Mouse (Mus musculus) bone marrow, adult 2 months (tissue): Measurements from ENCODE around the gene Zfyve26. TPM values are rescaled to one million over a fixed set of nuclear protein-coding genes. Genes with fewer than 3 reads are reported as not detected.
"Not testable (repeated sequence)": the region's sequence is repeated elsewhere in the genome, so short reads cannot be mapped to it uniquely, and the experiment has no call there.

Source experiments
- H3K27ac ChIP-seq: fragments of 200-500 bp; 2 replicates; pipeline ENCODE4 v1.5.1; 2012; ENCODE audit warnings: low read depth, mild to moderate bottlenecking, control low read depth, inconsistent platforms, low read length; ENCODE audit not compliant: control insufficient read depth, poor library complexity, insufficient read depth
- H3K4me1 ChIP-seq: fragments of 200-500 bp; 2 replicates; pipeline ENCODE4 v1.6.1; 2011; ENCODE audit warnings: low read length; ENCODE audit not compliant: control insufficient read depth, insufficient read depth
- H3K4me3 ChIP-seq: fragments of 200-500 bp; replicated peaks from 2 replicates; pipeline ENCODE3; 2011; ENCODE audit warnings: mild to moderate bottlenecking, low read depth, low read length, control low read depth; ENCODE audit not compliant: control insufficient read depth
- CTCF ChIP-seq: fragments of 200-500 bp; IDR thresholded peaks from 2 replicates; pipeline ENCODE4 v1.5.1; 2011; ENCODE audit warnings: low read length, control low read depth; ENCODE audit not compliant: control insufficient read depth, insufficient read depth
- POLR2A ChIP-seq: fragments of 200-500 bp; IDR thresholded peaks from 2 replicates; pipeline ENCODE4 v1.6.1; 2011; ENCODE audit warnings: low read depth, mild to moderate bottlenecking, control low read depth, low read length, borderline replicate concordance; ENCODE audit not compliant: control insufficient read depth
- WGBS: fragments of 180-500 bp; shearing (Covaris S2); methylation state at CpG from one replicate; pipeline ENCODE4 v1.1.7; 2018; 5-methylcytosine and 5-hydroxymethylcytosine counted together
- polyA plus RNA-seq: library from polyadenylated mRNA; stranded (reverse); fragments of >200 nt; gene quantifications from 2 replicates; pipeline ENCODE4 v1.2.4, GENCODE M21; 2011; ENCODE audit warnings: low replicate concordance; ENCODE audit not compliant: missing spikeins, insufficient read depth, insufficient read length

Gene Zfyve26
- polyA plus RNA-seq, 1 experiment = 33.5 TPM

DNA sequence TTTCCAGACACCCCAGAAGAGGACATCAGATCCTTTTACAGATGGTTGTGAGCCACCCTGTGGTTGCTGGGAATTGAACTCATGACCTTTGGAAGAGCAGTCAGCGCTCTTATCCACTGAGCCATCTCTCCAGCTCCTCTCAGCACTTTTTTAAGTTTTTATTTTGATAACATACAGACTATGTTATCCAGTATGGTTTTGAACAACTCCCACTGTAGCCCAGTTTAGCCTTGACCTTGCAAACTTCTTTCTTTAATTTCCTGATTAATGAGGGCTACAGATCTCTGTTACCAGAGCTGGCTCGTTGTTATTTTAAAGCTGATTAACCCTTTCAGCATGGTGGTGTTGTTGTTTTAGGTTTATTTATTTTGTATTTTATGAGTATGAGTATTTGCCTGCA lies 30.1 kb upstream of the Zfyve26 start:
- Histone ChIP-seq H3K4me1 (no peaks in the 10 kb centered on the region), H3K4me3 (no peak overlapping the region), H3K27ac (no peak overlapping the region)
- WGBS = 78% methylated on average over 2 of the region's 2 CpGs
- TF ChIP-seq POLR2A (no peak), CTCF (no peak)

GRCm38 (mm10) chr12:79322539-79322938 lies 26.4 kb upstream of the Zfyve26 start:
- not testable (repeated sequence) for H3K4me3 ChIP-seq, H3K27ac ChIP-seq, H3K4me1 ChIP-seq
- WGBS = 57% methylated on average over 2 of the region's 2 CpGs

DNA sequence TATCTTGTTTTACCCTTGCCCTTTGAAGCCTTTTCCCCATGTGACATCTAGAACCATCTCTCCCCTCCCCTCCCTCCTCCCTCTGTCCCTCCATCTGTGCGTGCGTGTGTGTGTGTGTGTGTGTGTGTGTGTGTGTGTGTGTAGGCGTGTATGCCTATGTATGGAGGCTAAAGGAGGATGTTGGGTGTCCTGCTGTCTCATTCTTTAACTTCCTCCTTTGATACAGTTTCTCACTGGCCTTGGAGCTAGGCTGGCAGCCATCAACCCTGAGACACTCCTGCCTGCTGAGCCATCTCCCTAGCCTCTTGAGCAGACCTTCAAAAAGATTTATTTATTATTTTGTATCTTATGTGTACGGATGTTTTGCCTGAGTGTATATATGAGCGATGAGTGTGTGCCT lies 24.8 kb upstream of the Zfyve26 start:
- TF ChIP-seq CTCF = no peak
- TF ChIP-seq POLR2A = no peak
- WGBS = 16% methylated on average over 5 of the region's 5 CpGs
- Histone ChIP-seq H3K27ac (peak overlapping the region; percentile 20; the same call in 1 of the 2 replicates), H3K4me1 (no peaks in the 10 kb centered on the region; the same call in 1 of the 2 replicates), H3K4me3 (no peak overlapping the region)

DNA sequence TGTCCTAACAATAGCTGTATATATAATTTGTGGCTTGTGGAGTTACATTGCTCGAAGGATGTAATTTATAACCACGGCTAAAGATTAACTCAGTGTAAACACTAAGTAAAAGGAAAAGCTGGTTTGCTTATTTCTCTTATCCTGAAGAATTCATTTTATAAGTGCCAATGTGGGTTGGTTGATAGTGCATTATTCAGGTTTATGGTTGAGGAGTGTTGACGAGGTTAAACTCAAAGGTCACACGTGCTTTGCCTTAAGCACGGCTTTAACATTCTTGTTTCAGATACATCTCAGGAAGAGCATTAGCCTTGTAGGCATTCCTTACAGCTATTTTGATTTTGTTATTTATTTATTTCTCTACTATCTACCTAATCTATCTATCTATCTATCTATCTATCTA lies 21.2 kb upstream of the Zfyve26 start:
- no peak overlapping the region for H3K4me3 ChIP-seq
- H3K4me1 ChIP-seq = no peaks in the 10 kb centered on the region; the same call in 1 of the 2 replicates
- TF ChIP-seq POLR2A = no peak
- TF ChIP-seq CTCF = no peak
- WGBS = 85% methylated on average over 5 of the region's 5 CpGs
- H3K27ac ChIP-seq = no peak overlapping the region

GRCm38 (mm10) chr12:79313721-79314120 lies 17.6 kb upstream of the Zfyve26 start:
- 87% methylated on average over 4 of the region's 4 CpGs for WGBS
- H3K27ac ChIP-seq = no peak overlapping the region
- no peak overlapping the region for H3K4me3 ChIP-seq
- H3K4me1 ChIP-seq = no peaks in the 10 kb centered on the region
- TF ChIP-seq CTCF (no peak), POLR2A (no peak)

DNA sequence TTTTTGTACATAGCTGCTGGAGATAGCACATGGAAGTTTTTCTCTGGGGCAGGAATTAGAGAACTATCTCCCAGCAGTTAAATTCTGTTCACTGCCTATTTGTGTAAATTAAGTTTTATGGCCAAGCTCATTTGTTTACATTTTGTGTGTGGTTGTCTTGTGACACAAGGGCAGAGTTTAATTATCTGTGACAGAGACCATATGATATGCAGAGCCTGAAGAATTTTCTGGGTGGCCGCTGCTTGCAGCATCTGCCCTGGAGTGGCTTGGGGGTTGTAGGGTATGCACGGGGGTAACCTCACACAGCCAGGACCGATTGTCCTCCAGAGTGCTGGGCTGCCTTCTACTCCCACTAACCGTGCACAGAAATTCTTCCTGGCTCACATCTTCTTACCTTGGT lies 9.9 kb upstream of the Zfyve26 start:
- 84% methylated on average over 4 of the region's 4 CpGs for WGBS
- no peaks in the 10 kb centered on the region for H3K4me1 ChIP-seq
- TF ChIP-seq CTCF (no peak), POLR2A (no peak)
- H3K27ac ChIP-seq = no peak overlapping the region
- no peak overlapping the region for H3K4me3 ChIP-seq

- no peaks in the 10 kb centered on the region for H3K4me1 ChIP-seq
- 42% methylated on average over 1 of the region's 1 CpGs for WGBS
- no peak overlapping the region for H3K27ac ChIP-seq
Observed at GRCm38 (mm10) chr12:79305131-79305530, 9.0 kb upstream of the Zfyve26 start.

GRCm38 (mm10) chr12:79301802-79302201 lies 5.7 kb upstream of the Zfyve26 start:
- H3K27ac ChIP-seq = no peak overlapping the region
- H3K4me1 ChIP-seq = no peaks in the 10 kb centered on the region
- no peak overlapping the region for H3K4me3 ChIP-seq
- WGBS = 91% methylated on average over 9 of the region's 9 CpGs
- TF ChIP-seq POLR2A (no peak), CTCF (no peak)

More at GRCm38 (mm10) chr12:79305131-79305530, 9.0 kb upstream of the Zfyve26 start:
- H3K4me3 ChIP-seq = no peak overlapping the region
- TF ChIP-seq POLR2A = no peak

DNA sequence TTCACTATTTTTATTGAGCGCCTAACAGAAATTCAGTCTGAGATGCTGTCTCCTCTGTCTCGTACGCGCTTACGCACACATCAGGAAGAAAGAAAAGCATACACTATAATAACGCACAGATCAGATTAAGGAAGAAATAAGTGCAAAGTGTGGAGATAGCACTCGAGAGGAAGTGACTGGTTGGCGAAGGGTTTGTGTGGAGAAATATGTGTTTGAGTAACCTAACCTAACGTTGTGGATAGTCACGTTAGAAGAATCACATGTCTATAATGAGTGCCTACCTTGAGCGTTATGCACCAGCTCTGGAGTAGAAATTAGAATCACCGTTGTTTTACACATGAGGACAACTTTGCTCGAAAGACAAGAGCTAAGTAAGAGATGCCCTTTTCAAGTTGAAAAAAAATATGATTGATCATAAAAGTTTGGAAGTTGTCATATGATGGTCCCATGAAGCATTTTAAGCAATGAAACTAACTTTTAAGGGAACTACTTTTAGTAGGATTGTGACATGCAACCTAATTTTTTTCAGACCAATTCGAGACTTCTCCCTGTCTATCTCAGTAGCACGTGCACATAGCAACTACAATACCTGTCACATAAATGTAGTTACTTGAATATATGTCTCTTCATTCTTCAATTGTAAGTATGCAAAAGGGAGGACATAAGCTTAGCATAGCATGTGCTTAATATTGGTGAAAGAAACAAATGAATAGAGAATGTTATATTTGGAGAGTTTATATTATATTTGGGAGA lies 2.0 kb upstream of the Zfyve26 start:
- TF ChIP-seq CTCF (no peak), POLR2A (no peak)
- Histone ChIP-seq H3K4me1 (peaks cover 2% of the 10 kb centered on the region; the same call in 1 of the 2 replicates), H3K27ac (no peak overlapping the region; the same call in 1 of the 2 replicates), H3K4me3 (peak overlapping the region; percentile 37)
- 3% methylated on average over 15 of the region's 15 CpGs for WGBS
